Mouse (Mus musculus): ENCODE results near the gene Olfr853.

Olfr853 gene

DNA sequence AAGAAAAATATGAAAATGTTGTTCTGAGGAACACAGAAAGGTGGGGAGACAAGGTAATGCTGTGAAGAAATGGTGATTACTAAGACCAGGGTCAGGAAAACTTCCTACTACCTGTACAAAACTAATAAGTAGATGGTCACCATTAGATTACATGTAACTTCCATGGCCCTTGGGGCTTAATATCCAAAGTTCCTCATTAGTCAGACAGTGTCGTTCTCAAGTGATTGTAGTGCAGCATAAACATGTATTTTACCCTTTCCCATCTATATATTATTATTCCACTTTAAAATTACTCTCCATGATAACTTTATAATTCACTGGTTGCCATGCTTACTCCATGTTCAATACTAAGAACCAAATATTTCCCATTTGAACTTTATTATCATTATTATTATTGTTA is at the start of gene Olfr853:
Gene Olfr853, minus strand, starts transcription at position 101 of the 400 bp plus-strand sequence.
- DNase-seq (ENCODE audit: low read depth, low spot score), result no peak

DNA sequence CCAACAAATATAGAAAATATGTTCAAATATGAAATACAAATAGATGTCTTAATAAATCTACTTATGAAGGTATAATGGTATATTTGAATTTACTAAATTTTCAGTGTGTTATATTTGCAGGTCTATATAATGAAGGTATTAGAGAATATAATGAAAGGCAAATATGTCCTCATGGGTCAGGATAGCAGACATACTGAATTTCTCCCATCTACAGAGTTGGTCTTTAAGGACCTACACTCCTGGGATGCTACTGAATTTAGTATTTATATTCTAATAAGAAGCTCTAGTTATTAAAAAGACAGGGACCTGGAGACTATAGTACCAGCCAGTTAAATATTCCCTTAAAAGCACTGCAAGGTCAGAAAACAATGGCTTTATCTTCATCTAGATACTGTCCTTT is 41.4 kb upstream of the Olfr853 start, which contains the start of gene Olfr855:
Gene Olfr855, plus strand, starts transcription at position 301 of the 400 bp plus-strand sequence.
- DNase-seq (ENCODE audit: low read depth, low spot score), result no peak

- no peak for DNase-seq (ENCODE audit: low read depth, low spot score)
Measured at GRCm38 (mm10) chr9:19567282-19567681, 26.4 kb upstream of the Olfr853 start, which contains the start of gene Olfr854. TSS of gene Olfr854 (minus strand) at chr9:19567382.

DNA sequence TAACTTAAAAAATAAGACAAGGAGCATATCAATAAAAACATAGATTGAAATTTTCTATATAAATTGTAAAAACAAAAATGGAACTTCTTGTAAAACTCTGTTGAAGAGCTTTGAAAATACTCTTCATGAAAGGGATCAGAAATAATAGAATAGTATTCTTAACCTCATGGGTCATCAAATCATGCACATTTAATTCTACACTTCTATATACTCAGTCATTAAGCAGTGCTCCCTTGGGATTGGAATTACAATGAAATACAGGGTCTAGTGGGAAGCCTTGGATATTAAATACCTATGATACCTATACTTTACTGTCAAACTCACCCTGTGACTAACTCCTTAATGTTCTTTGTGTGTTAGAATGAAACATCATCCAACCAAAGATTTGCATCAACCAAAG is 47.9 kb downstream of the Olfr853 start, which contains the start of gene Olfr851:
Gene Olfr851, plus strand, starts transcription at position 301 of the 400 bp plus-strand sequence.
- no peak for DNase-seq (ENCODE audit: low read depth, low spot score)

Data from R1 (cell line).